Mouse (Mus musculus) cerebellum, adult 2 months (tissue): Measurements from ENCODE around the gene Olfr115.

ENCODE experiments used
- CTCF ChIP-seq: fragments of 200-500 bp; IDR thresholded peaks from 2 replicates; pipeline ENCODE4 v1.5.1; 2011; ENCODE audit warnings: low read depth, mild to moderate bottlenecking, control low read depth, low read length, moderate library complexity, borderline replicate concordance; ENCODE audit not compliant: insufficient read depth
- POLR2A ChIP-seq: fragments of 200-500 bp; IDR thresholded peaks from 2 replicates; pipeline ENCODE4 v1.6.1; 2011; ENCODE audit warnings: low read length, control low read depth, borderline replicate concordance; ENCODE audit not compliant: insufficient read depth

- TF ChIP-seq CTCF: no peak
- no peak for TF ChIP-seq POLR2A
These were observed 36.8 kb upstream of the Olfr115 start, which contains the start of gene Olfr117 for GRCm38 (mm10) chr17:37663682-37664081.
